Mouse (Mus musculus) kidney, embryonic 14.5 days (tissue): ENCODE measurements around the gene Hils1. TPM values are rescaled to one million over a fixed set of nuclear protein-coding genes. Genes with fewer than 3 reads are reported as not detected.

Experiments used
- ATAC-seq: fragments of 200-750 bp; cut with Nextera tagmentation; 2 replicates; pipeline ENCODE4 v1.8.0; 2017; ENCODE audit warnings: moderate number of reproducible peaks, mild to moderate bottlenecking, moderate TSS enrichment, moderate library complexity; ENCODE audit not compliant: low FRiP score, low TSS enrichment
- H3K27ac ChIP-seq: fragments of 300-500 bp; sonication (generic); 2 replicates; pipeline ENCODE4 v1.5.1; 2014; ENCODE audit warnings: low read depth, mild to moderate bottlenecking, low read length, moderate library complexity, mixed read lengths
- H3K27me3 ChIP-seq: fragments of 300-500 bp; sonication (generic); 2 replicates; pipeline ENCODE4 v1.6.1; 2014; ENCODE audit warnings: mild to moderate bottlenecking, low read length; ENCODE audit not compliant: control insufficient read depth, insufficient read depth
- H3K36me3 ChIP-seq: fragments of 300-500 bp; sonication (generic); 2 replicates; pipeline ENCODE4 v1.6.1; 2014; ENCODE audit warnings: low read length, mixed read lengths; ENCODE audit not compliant: control insufficient read depth, insufficient read depth
- H3K4me1 ChIP-seq: fragments of 300-500 bp; sonication (generic); 2 replicates; pipeline ENCODE4 v1.6.1; 2014; ENCODE audit warnings: low read length, mixed read lengths; ENCODE audit not compliant: control insufficient read depth, insufficient read depth
- H3K4me2 ChIP-seq: fragments of 300-500 bp; sonication (generic); replicated peaks from 2 replicates; pipeline ENCODE4 v1.6.1; 2014; ENCODE audit warnings: low read depth, mild to moderate bottlenecking, low read length
- H3K4me3 ChIP-seq: fragments of 300-500 bp; sonication (generic); 2 replicates; pipeline ENCODE4 v1.5.1; 2014; ENCODE audit warnings: mild to moderate bottlenecking, low read length
- H3K9ac ChIP-seq: fragments of 300-500 bp; sonication (generic); 2 replicates; pipeline ENCODE4 v1.6.1; 2014; ENCODE audit warnings: low read depth, mild to moderate bottlenecking, low read length, moderate library complexity
- H3K9me3 ChIP-seq: fragments of 300-500 bp; sonication (generic); 2 replicates; pipeline ENCODE4 v1.6.1; 2016; ENCODE audit warnings: low read length; ENCODE audit not compliant: control insufficient read depth
- WGBS: fragments of 180-500 bp; shearing (Covaris S2); extraction: QIAGEN DNeasy Blood & Tissue Kit; methylation state at CpG from one replicate; pipeline ENCODE4 v1.1.7; 2014; 5-methylcytosine and 5-hydroxymethylcytosine counted together
- polyA plus RNA-seq: library from polyadenylated mRNA; unstranded; fragments of >200 nt; fragmentation: Nextera tagmentation; extraction: Ambion mirVana; gene quantifications from 2 replicates; pipeline ENCODE4 v1.2.1, GENCODE M21; 2014

Hils1 gene
- polyA plus RNA-seq, 1 experiment from 2014 or later, result not detected

DNA sequence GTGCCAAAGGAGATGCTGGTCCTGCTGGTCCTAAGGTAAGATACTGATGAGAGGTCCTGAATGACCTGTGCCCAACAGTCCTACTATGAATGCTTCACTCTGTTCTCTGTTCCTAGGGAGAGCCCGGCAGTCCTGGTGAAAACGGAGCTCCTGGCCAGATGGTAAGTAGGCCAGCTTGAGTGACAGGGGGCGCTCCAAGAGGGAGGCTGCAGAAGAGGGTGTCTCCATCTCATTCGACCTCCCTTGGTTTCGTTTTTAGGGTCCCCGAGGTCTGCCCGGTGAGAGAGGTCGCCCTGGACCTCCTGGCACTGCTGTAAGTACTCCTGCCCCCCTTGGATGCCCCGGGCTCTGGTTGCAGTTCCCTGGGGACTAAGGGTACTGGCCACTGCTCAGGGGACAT is 26.3 kb upstream of the Hils1 start:
- H3K36me3 ChIP-seq, result peaks cover 61% of the 10 kb centered on the region

DNA sequence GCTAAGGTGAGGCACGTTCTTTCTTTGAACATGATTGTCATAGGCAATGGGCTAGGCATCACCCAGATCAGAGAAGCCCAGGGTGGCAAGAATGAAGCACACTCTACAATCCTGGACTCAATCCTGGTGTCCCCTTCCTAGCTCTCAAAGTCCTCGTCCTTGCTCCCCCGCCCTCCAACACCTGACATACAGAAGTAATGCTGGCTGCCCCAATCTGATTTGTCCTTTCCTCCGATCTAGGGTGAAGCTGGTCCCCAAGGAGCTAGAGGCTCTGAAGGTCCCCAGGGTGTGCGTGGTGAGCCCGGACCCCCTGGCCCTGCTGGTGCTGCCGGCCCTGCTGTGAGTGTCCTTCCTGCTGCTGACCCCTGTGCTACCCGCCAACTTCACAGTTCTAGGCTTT is 25.6 kb upstream of the Hils1 start:
- Histone ChIP-seq H3K27me3 (peaks cover 3% of the 10 kb centered on the region; the same call in 1 of the 2 replicates), H3K9me3 (no peaks in the 10 kb centered on the region), H3K9ac (no peak overlapping the region), H3K4me2 (no peak overlapping the region), H3K4me1 (0 out of 2 replicates have a peak, but pooled peaks cover 14% of the 10 kb centered on the region), H3K27ac (peak overlapping the region; percentile 32; the same call in 1 of the 2 replicates), H3K4me3 (no peak overlapping the region), H3K36me3 (peaks cover 68% of the 10 kb centered on the region)
- whole genome bisulfite sequencing, result 82% methylated on average over 8 of the region's 8 CpGs
- ATAC-seq, result no peak

More for the DNA sequence above, 26.3 kb upstream of the Hils1 start:
- ATAC-seq, result no peak
- Histone ChIP-seq H3K4me3 (no peak overlapping the region), H3K27me3 (peaks cover 3% of the 10 kb centered on the region; the same call in 1 of the 2 replicates), H3K4me1 (0 out of 2 replicates have a peak, but pooled peaks cover 14% of the 10 kb centered on the region), H3K4me2 (no peak overlapping the region), H3K27ac (peak overlapping the region; percentile 32; the same call in 1 of the 2 replicates), H3K9ac (no peak overlapping the region), H3K9me3 (no peaks in the 10 kb centered on the region)
- 51% methylated on average over 9 of the region's 9 CpGs for WGBS

DNA sequence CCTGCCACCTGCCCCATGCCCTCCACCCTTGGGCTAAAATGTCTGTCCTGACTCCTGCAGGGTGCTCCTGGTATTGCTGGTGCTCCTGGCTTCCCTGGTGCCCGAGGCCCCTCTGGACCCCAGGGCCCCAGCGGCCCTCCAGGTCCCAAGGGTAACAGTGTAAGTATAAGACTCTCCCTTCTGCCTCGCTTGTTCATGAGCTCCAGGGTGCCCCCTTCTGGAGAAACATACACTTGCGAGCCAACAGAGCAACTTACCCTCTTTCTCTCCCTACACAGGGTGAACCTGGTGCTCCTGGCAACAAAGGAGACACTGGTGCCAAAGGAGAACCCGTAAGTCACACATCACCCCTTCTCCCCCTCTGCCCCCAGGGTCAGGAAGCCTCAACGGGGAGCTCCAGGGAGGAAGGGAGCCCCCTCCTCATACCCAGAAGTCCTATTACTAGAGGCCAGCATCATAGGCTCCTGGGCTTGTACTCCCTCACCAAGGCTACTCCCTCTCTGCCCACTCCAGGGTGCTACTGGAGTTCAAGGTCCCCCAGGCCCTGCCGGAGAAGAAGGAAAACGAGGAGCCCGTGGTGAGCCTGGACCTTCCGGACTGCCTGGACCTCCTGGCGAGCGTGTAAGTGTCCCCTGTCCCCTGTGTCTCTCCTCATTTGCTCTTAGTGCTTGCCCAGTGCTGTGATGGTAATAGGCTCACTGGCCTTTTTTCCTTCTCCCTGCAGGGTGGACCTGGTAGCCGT is 24.9 kb upstream of the Hils1 start:
- H3K4me3 ChIP-seq, result no peak overlapping the region
- H3K27ac ChIP-seq, result peak overlapping the region; percentile 39; the same call in 1 of the 2 replicates
- H3K9ac ChIP-seq, result no peak overlapping the region
- no peak overlapping the region for H3K4me2 ChIP-seq
- H3K27me3 ChIP-seq, result peaks cover 3% of the 10 kb centered on the region; the same call in 1 of the 2 replicates
- H3K36me3 ChIP-seq, result peaks cover 75% of the 10 kb centered on the region
- H3K4me1 ChIP-seq, result 0 out of 2 replicates have a peak, but pooled peaks cover 14% of the 10 kb centered on the region
- H3K9me3 ChIP-seq, result no peaks in the 10 kb centered on the region
- no peak for ATAC-seq
- WGBS, result 54% methylated on average over 13 of the region's 13 CpGs

DNA sequence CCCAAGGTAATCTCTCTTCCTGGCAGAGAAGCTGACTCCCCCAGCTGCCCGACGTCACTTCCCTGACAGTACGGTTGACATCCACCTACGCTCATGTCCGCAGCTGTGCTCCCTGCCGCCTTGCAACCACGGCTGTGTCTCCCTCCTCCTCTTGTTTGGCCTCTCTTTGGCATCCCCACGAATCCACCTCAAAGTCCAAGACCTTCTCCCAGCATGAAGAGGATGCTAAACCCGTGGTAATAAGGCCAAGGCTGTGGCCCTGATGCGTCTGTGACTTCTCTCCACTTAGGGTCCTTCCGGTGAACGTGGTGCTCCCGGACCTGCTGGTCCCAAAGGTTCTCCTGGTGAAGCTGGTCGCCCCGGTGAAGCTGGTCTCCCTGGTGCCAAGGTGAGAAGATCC is 24.3 kb upstream of the Hils1 start:
- H3K27me3 ChIP-seq, result peaks cover 3% of the 10 kb centered on the region; the same call in 1 of the 2 replicates
- no peak overlapping the region; the same call in 1 of the 2 replicates for H3K27ac ChIP-seq
- H3K4me1 ChIP-seq, result 0 out of 2 replicates have a peak, but pooled peaks cover 10% of the 10 kb centered on the region
- no peak overlapping the region for H3K9ac ChIP-seq
- no peak overlapping the region for H3K4me3 ChIP-seq
- peaks cover 80% of the 10 kb centered on the region for H3K36me3 ChIP-seq
- no peaks in the 10 kb centered on the region for H3K9me3 ChIP-seq
- H3K4me2 ChIP-seq, result no peak overlapping the region
- WGBS, result 77% methylated on average over 15 of the region's 15 CpGs
- ATAC-seq, result no peak

DNA sequence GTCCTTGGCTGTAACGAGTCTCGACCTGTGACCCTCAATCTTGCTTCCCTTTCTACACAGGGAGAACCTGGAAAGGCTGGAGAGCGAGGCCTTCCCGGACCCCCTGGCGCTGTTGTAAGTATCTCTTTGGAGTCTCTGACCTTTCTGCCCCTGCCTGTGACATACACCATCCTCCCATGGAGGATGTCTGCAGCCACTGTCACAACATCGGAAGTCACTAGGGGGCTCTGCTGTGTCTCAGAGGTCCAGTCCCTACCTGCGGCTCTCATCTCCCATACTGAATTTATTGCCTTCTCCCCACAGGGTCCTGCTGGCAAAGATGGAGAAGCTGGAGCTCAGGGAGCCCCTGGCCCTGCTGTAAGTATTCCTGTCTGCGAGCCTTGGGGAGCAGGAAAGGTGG is 23.1 kb upstream of the Hils1 start:
- Histone ChIP-seq H3K9me3 (no peaks in the 10 kb centered on the region), H3K9ac (no peak overlapping the region), H3K4me3 (no peak overlapping the region), H3K27ac (peak overlapping the region; percentile 42; the same call in 1 of the 2 replicates), H3K4me1 (no peaks in the 10 kb centered on the region), H3K4me2 (no peak overlapping the region), H3K36me3 (peaks cover 86% of the 10 kb centered on the region), H3K27me3 (no peaks in the 10 kb centered on the region)
- WGBS, result 21% methylated on average over 8 of the region's 8 CpGs
- ATAC-seq, result no peak

DNA sequence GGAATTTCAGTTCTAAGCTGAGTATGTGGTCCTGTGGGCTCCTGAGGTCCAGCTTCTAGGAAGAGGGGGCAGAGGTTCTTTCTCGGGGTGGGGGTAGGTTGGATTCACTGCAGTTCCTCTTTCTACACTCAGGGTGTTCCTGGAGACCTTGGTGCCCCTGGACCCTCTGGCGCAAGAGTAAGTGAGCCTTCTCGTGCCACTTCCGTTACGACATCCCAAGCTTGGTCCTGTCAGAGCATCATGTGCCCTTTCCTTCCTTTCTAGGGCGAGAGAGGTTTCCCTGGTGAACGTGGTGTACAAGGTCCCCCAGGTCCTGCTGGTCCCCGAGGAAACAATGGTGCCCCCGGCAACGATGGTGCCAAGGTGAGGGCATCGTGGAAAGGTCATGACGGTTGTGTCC is 22.2 kb upstream of the Hils1 start:
- Histone ChIP-seq H3K27ac (peak overlapping the region; percentile 67; the same call in 1 of the 2 replicates), H3K4me2 (no peak overlapping the region), H3K9me3 (no peaks in the 10 kb centered on the region), H3K4me3 (no peak overlapping the region), H3K9ac (no peak overlapping the region), H3K36me3 (peaks cover 88% of the 10 kb centered on the region), H3K4me1 (no peaks in the 10 kb centered on the region), H3K27me3 (no peaks in the 10 kb centered on the region)
- no peak for ATAC-seq
- WGBS, result 88% methylated on average over 12 of the region's 12 CpGs

DNA sequence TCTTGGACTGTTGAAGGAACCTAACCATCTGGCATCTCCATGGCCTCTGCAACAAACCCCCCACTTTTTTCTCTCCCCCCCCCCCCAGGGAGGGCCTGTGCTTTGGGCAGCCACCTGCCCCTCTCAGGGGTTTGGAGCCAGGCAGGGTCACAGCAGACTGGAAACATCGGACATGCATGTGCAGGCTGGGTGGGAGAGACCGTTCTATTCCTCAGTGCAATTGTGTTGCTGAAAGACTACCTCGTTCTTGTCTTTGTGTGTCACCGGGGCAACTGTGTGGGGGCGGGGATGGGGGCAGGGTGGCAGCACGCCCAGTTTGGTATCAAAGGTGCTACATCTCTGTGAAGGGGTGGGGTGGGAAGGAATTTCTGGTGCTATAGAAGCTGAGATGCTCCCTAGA is 15.2 kb upstream of the Hils1 start:
- no peaks in the 10 kb centered on the region for H3K4me1 ChIP-seq
- H3K27me3 ChIP-seq, result no peaks in the 10 kb centered on the region
- 10% methylated on average over 6 of the region's 6 CpGs for WGBS
- H3K36me3 ChIP-seq, result peaks cover 42% of the 10 kb centered on the region
- ATAC-seq, result no peak
- no peak overlapping the region for H3K4me2 ChIP-seq
- no peak overlapping the region for H3K9ac ChIP-seq
- H3K27ac ChIP-seq, result 0 out of 2 replicates have a peak overlapping the region, but pooled peaks have one; percentile 3
- H3K9me3 ChIP-seq, result no peaks in the 10 kb centered on the region
- no peak overlapping the region for H3K4me3 ChIP-seq

DNA sequence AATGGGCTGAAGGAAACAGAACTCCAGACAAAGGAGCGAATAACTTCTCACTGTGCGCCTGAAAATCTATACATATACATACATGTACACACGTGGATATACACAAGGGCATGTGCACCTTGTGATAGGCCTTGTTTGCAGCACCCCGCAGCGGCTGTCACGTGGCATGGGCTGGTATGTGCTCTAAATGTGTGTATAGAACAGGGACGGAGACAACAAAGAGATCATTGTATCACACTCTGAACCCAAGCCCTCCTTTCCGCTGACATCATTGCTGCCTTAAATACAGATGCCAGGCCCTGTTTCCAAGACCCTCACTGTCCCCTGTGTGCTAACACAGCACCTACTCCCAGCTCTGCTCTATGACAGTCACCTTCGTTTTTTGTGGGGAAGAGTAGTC is 12.3 kb upstream of the Hils1 start:
- Histone ChIP-seq H3K4me3 (no peak overlapping the region), H3K4me2 (no peak overlapping the region), H3K4me1 (peaks cover 8% of the 10 kb centered on the region; the same call in 1 of the 2 replicates), H3K9me3 (no peaks in the 10 kb centered on the region), H3K27me3 (no peaks in the 10 kb centered on the region), H3K9ac (no peak overlapping the region), H3K36me3 (peaks cover 14% of the 10 kb centered on the region), H3K27ac (no peak overlapping the region)
- 85% methylated on average over 9 of the region's 9 CpGs for whole genome bisulfite sequencing
- ATAC-seq, result no peak

DNA sequence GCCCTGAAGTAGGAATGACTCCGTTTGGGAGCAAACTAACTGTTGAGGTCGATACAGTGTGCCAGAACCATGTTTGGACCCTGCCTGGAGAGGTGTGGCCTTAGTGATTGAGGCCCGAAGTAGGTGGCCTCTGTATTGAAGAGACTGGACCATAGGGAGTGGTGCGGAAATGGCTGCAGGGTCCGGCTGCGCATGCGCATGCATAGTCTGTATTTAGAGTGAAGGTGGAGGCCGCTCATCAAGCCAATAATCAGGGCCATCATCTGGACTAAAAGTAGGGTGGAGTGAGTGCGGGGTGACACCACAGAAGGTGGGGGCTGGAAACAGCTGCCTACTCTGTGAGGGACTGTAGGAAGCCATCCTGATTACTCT is 9.7 kb upstream of the Hils1 start:
- 79% methylated on average over 9 of the region's 9 CpGs for WGBS
- Histone ChIP-seq H3K4me2 (no peak overlapping the region), H3K4me3 (no peak overlapping the region), H3K9me3 (no peaks in the 10 kb centered on the region), H3K27me3 (no peaks in the 10 kb centered on the region), H3K4me1 (peaks cover 8% of the 10 kb centered on the region; the same call in 1 of the 2 replicates), H3K27ac (no peak overlapping the region; the same call in 1 of the 2 replicates), H3K9ac (no peak overlapping the region), H3K36me3 (no peaks in the 10 kb centered on the region)
- ATAC-seq, result 0 out of 2 replicates have a peak, but pooled peaks have one; percentile 35
